Mouse (Mus musculus) CD8-positive naive resting alpha-beta T cell, adult 2 months (primary cell): ENCODE measurements around the gene Clstn1.
A peak's percentile ranks its signal among the peaks of the same experiment; 100 is the strongest.
"Not testable (repeated sequence)": the region's sequence is repeated elsewhere in the genome, so short reads cannot be mapped to it uniquely, and the experiment has no call there.

Experiments
- DNase-seq, 2 experiments: peaks; one replicate each; pipeline ENCODE4 v3.0.0; 2022; ENCODE audit warnings: low read depth in 2 of 2, low spot score in 2 of 2

Clstn1 gene

DNA sequence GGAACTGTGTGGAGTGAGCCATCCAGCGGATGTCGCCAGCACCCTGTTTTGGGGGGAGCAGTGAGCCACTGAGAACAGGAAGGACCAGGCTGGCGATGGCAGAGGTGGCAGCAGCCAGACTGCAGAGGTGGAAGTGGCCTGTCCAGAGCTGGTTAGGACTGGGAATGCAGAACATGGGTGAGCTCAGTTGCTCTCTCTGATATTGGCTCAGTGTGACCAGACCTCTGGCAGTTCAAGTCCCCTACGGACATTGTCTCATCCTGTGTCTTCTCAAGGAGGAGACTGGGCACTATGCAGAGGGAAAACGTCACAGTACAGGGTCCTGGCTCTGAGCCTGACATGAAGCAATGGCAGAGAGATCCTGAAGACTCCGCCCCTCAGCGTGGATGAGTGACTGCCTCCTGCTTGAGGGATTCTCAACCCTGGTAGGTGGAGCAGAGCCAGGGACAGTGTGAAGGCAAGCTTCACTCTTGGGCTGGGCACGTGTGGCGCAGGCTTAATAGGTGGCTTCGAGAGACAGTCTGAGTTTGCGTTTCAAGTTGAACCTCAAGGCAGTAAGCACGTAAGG, 11.5 kb downstream of the Clstn1 start:
- no peak for DNase-seq

DNA sequence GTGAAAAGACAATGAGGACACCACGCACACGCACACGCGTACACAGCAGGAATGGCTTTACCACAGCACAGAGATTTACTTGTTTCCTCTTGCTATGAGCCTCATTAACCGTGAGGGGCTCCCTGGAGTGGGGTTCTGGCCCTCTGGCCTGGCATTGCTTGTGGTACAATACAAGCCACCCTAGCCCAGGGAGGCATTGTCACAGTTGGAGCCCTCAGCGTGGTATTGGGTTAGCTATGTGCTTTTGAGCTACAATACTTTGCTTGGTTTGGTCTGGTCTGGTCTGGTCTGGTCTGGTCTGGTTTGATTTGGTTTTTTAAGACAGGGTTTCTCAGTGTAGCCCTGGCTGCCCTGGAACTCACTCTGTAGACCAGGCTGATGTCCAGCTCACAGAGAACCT, 13.3 kb downstream of the Clstn1 start:
- no peak for DNase-seq

DNA sequence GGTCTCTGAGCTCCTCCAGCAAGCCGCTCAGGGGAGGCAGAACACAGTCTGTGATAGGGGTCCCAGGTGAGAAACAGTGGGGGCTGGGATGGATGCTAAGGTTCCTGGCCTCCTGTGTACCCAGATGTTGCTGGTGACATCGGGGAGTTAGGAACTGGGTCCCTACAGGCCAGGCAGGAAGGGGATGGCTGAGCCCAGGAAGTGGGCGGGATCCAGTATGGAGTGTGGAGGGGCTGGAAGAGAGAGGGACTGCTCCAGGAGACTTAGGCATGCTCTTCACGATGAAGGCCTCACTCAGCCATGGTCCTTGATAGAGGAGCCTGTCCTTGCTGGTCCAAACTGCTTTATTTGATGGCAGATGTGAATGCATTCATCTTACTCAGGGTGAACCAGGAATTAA, 13.9 kb downstream of the Clstn1 start:
- DNase-seq = no peak

DNA sequence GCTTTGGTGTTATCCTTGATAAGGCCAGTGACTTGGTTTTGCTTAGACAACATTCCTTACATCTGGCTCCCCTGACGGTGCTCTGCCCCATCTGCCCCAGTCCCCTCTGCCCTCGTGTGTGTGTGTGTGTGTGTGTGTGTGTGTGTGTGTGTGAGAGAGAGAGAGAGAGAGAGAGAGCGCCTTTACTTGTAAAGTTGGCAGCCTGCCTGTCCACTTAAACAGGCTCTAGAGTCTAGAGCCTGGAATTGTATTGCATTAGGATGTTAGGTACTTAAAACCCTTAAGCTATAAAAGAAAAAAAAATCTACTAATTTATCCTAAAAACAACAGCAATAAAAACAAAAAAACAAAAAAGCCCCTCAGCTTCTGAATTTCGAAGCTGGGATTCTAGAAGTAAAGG, 15.2 kb downstream of the Clstn1 start:
- no peak for DNase-seq

DNA sequence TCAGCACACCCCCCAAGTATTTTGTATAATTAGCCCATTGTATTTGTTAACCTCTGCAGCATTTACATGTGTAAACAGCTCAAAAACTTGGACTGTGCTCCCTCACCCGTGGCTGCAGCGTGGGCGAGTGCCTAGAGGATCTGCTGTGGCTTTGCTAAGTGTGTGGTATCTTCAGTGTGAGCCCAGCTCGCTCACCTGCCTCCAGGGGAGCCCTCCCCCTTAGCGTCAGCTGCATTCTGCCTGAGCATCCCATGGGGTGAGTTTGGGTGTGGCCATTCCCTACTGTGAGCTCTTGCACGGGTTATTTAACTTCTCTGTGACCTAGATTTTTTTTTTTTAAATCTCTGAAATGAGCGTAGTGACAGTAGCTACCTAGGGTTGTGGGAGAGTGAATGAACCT, 16.0 kb downstream of the Clstn1 start:
- no peak for DNase-seq

DNA sequence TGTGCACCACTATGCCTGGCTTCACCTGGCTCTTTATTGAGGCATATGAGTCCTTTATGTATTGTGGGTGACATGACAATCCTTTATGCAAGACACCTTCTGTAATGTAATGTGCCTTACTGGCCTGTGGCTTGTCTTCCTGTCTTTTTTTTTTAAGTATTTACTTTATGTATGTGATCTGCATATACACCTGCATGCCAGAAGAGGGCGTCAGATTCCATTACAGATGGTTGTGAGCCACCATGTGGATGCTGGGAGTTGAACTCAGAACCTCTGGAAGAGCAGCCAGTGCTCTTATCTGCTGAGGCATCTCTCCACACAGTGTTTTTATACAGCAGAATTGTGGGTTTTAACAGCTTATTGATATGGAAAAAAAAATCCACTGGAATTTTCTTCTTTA, 17.6 kb downstream of the Clstn1 start:
- no peak for DNase-seq

DNA sequence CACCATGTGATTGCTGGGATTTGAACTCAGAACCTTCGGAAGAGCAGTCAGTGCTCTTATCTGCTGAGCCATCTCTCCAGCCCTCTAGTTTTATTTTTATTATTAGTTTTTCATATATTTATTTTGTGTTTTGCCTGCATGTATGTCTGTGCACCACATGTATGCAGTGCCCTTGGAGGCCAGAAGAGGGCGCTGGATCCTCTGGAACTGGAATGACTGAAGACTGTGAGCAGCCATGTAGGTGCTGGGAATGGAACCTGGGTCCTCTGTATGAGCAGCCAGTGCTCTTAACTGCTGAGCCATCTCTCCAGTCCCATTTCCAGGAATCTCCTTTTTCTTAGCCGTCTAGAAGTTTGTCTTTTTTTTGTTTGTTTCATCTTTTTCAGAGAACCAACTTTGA, 18.2 kb downstream of the Clstn1 start:
- no peak for DNase-seq

DNA sequence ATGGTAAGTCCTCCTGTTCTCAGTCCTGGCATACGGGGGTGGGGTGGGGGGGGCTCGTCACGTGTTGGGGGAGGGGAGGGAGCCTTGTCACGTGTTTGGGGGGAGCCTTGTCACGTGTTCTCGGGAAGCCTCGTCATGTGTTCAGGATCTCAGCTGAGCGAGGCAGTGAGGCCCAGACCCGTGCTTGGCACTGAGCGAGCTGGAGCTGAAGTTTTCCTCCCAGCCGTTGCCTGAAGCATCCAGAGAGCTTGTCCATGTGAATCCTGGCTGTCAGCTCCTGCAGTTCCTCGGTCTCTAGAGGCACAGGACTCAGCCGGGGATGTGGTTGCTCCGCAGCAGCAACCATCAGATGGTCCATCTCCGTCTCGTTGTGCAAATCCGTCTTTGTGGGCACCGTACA, 19.8 kb downstream of the Clstn1 start:
- DNase-seq = no peak

DNA sequence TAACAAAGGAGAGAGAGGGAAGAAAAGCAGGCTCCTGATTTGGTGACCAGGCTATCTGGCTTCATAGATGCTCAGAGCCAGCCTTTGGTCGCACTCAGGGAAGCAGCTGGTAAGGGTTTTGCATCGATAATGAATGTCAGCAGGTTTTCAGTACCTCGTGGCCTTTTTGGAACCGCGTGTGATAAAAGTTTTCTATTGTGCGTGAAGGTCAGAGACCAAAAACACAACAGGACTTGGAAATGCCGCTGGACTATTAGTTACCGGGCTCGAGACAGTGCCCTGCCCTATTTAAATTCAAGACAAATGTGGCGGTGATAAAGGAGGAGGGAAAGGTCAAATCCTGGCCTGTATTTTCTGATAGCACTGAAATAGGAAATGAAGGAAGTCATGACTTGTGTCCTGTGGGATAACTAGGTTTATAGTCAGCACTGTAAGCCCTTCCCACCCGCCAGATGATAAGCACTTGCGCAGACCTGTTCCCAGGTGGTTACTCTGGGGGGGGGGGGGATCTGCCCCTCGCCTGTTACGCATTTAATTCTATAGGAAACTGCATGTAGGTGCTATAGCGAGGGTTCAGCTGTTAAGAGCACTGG, 20.6 kb downstream of the Clstn1 start:
- no peak for DNase-seq

DNA sequence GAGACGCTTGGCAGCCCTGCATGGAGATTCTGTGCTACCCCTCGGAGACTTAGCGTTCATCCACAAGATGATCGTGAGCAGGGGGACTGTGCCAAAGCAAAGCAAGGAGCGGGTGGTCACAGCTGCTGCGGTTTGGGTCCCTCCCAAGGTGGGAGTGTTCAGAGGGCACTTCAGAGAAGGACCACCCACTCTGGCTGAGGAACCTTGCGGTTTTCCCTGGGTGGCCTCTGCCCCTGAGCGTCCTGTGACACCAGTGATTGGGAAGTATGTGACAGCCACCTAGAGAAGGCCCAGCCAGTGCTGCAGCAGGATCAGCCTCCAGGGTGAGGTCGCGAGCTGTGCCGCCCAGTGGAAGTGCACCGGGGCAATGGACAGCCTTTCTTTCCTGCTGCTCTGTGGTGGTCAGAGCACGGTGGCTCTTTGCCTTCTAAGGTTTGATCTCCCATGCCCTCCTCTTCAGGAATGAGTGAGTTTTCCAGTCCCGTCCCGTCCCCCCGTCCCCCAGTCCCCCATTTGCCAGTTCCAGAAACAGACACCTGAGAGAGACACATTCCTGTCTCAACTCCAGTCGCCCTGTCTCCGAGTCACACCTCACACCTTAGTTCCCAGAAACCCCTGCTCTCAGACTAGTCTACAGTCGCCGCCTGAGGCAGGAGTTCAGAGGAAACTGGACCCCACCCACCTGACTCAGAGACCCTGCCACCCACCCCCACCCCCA, 21.5 kb downstream of the Clstn1 start:
- DNase-seq = no peak

DNA sequence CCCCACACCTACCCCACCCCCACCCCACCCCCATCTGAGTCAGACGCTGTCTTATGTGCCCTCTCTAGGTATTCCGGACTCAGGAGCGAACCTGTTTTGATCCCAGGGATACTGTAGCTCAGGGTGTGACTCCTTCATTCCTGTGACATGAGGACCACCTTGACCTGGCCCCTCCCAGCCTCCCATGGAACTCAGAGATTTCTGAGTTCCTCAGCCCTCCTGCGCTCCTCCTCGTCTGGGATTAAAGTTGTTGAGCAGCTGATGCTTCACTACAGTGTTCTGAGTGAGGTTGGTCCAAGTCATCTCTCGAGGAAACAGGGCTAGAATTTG, 22.0 kb downstream of the Clstn1 start:
- no peak for DNase-seq

DNA sequence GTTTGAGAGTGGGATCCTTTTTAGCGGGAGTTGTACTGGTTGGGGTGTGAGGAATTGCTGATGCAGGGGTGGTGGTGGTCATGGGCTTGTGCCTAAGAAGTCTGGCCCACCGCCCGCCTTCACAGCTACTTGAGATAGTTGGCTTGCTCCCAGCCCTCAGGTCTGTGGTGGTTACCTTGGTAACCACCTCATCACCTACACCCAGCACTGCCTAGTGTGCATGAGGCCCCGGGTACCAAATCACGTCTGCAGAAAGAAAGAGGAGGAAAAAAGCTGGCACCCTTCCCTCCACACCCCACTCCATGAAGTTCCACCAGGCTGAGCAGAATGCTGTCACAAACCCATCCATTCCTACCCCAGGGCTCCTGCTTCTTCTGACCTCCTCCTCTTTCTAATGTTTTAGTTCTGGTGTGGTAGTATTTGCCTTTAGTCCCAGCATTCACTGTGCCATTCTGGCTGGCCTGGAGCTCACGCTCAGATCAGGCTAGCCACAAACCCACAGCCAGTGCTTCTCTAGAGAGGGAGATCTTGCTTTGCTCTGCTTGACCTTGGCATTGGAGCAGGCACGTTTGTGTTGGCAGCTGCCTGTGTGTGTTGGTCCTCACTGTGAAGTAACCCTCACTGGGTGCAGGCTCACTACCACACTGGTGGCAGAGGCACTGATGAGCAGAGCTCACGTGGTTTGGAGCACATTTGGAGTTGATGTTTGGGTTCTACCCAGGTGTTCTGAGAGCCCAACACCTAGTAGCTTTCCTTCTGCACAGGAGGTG, 23.2 kb downstream of the Clstn1 start:
- no peak for DNase-seq

DNA sequence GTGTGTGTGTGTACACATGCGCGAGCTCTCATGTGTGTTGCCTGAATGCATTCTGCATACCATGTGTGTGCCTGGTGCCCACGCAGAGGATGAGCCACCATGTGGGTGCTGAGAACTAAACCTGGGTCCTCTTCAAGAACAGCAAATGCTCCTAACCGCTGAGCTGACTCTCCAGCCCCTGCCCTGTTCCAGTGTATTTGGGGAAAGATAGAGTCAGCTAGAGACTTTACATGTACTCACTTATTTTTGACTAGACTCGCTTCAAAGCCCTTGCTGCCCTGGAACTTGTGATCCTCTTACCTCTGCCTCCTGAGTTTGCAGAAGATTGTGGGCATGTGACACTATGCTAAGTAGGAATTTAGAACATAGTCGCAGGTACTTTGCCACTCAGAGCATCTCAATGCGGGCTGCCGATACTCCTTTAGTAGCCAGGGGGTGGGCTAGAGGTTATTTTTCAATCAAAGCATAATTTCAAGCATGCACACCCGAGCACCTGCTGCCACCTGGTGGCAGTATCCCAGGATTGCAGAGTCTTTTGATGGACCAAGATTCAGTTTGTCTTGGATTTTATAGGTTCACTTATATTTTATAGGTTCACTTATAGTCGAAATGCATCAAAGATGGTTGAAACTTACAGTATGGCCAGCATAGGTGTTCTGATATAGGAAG, 25.2 kb downstream of the Clstn1 start:
- peak; percentile 40 to 68 for DNase-seq

DNA sequence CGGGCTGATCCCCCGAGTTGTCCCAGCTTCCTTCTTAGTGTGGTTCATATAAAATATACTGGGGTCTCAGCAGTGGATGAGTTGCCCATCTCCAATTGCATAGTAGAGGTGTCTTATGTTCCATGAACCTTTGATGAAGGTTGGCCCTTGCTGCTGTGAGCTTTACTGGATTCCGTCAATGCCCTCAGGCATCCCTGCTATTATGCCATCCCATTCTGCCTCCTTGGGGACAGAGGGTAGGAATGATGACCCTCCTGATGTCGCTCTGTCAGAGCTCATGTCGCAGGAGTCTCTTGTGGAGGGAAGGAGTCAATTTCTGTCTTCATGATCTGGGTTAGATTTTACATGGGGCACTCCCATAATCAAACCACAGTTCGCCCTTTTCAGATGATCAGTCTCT, 27.2 kb downstream of the Clstn1 start:
- DNase-seq = not testable (repeated sequence)

DNA sequence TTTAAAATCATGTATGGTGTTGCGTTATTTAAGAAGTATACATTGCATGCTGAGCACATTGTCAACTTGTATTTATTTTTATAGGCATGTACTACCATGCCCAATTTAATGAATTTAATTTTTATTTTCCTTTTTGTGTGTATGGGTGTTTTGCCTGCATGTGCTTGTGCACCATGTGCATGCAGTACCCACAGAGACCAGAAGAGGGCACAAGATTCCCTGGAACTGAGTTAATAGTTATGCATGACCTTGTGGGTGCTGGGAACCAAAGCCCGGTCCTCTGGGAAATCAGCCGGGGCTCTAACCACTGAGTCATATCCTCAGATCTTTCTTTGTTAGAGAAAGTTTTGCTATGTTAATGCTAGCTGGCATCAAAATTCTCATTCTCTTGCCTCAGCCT, 28.6 kb downstream of the Clstn1 start:
- DNase-seq = no peak

DNA sequence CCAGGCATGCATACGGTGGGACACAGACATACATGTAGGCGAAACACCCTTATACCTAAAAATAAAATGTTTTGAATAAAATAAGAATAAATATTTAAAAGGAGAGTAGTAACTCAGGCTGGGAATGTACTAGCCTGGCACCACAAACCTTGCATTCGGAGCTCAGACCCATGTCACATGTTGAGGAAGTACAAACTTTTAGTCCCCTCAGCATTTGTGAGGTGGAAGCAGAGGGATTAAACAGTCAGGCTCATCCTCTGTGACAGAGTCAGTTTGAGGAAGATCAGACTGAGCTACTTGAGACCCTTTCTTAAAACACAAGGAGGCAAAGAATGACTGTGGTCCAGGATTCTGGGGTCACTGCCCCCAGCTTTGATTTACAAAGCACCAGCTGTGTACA, 30.7 kb downstream of the Clstn1 start:
- DNase-seq = not testable (repeated sequence)

DNA sequence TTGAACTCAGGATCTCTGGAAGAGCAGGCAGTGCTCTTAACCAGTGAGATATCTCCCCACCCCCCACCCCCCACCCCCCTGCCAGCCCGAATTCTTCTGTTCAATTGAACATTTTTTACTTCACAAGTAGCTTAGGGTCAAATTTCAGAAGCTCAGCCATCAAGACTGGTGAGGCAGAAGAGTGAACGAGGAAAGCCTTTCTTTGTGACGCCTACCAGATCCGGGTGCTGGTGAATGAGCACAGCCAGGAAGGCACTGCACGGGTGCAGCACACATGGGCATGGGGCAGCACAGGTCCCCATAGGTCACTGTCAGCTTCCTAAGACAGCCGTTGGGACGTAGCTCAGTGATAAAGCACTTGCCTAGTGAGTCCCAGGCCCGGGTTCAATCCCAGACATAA, 33.7 kb downstream of the Clstn1 start:
- no peak for DNase-seq

DNA sequence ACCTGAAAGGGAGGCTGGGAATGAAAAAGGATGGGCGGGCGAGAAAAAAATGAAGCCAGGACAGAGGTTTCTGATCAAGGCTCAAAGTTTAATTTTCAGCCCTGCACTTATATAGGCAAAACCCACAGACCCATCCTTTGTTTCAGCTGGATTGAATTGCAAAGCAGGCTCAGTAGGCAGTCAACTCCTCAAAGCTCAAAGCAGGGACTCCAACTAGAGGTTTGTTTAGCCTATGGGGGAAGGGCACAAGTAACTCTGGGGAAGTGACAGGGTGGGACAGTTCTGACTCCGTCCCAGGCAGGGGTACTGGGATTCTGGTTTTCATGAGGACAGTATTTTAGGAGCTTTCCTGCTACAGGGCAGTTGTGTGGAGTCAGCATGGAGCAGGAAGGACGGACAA, 35.0 kb downstream of the Clstn1 start:
- DNase-seq = no peak

DNA sequence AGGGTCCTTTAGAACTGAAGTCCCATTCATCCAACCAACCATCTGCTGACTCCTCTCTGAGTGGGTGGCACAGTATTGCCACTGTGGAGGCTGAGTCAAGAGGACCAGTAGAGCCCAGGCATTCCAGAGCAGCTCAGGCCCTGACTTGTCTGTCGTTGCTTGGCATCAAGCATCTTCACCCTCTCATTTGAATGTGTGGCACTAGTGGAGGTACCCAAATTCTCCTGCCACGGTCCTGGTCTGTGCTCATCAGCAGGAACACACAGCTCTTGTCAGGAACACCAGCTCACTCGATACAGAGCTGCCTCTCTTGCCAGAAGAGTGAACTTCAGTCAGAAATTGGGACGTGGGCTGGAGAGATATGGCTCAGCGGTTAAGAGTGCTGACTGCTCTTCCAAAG, 37.4 kb downstream of the Clstn1 start:
- DNase-seq = no peak

DNA sequence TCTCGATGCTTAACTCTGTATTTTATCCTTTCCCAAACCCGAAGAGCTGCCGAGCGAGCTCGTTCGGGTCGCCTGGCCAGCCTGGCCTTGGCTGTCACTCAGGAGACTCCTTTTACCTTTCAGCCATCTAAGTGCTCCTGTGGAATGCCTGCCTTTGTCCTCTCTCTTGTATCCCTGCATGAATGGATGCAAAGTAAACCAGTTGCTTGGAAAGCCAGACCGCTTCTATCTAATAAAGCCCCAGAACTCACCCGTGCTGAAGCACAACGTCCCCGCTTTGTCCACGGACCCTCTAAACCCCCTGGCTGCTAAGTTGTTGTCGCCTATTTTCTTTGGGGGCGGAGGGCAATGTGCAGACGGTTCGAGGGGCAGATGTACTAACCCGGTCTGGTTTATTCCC, 40.5 kb downstream of the Clstn1 start:
- no peak for DNase-seq

DNA sequence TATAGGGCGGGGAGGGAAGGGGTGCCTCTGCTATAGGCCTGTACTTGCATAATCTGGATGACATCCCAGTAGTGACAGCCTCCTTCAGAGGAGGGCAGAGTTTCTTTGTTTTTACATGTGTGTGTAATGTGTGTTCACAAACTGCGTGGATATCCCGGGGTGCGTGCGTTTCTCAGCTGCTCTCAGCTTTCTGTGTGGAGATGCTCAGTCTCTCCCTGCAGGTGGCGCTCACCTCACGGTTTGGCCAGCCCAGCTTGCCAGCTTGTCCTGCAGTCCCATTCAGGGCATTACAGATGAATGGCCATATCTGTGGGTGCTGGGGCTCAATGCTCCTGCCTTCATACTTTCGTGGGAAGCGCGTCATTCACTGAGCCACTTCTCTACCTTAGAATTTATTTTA, 42.1 kb downstream of the Clstn1 start:
- DNase-seq = peak; percentile 69 to 73

DNA sequence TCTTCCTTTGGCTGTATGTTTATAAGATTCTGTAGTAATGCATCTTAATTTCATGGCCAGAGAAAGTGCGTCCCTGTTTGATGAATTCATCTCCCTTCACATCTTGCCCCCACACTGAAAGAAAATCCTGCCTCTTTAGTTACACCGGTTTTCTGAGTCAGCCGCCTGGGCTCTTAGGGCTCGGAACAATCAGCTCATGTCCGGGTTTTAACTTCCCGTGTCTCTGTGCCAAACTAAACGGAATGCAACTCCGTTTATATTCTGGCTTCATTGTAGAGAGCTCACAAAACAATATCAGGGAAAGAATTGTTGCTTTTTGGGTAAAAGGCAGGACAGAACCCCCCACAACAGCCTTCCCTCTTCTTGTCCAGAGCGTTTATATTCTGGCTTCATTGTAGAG, 42.5 kb downstream of the Clstn1 start:
- DNase-seq = no peak
